Comparison of ENCODE assay signal across 9 mouse cellular contexts in the genomic region with DNA sequence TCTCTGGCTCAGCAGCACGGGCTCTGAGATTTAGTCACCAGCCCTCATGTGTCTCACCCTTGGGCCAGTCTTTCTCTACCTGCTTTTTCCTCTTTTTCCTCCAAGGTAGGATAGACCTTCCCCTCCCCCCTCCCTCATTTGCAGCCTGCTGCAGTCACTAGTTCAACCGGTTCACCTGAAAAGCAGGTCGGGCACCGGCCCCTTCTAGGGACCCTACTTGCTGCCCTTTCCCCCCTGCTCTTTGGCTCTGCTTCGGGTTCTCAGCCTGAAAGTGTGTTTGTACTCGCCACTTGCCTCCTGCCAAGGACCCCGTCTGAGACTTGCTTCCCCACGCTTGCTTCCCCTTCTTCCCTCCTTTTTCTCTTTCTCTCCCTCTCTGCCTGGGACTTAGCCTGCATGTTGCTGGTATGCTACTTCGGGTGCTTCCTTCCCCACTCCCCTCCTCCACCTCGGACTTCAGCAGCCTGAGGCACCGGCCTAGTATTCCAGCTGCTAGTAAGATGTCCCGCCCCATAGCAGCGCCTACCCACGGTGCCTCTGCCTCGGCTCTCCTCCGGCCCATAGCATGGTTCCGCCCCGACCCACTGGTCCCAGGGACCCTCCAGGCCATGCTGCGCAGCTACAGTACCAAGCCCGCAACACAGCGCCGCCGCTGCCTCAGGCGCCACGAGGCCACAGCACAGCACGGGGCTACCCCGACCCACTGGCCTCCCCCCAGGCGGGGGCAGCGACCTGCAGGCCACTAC. TPM values are rescaled to one million over a fixed set of nuclear protein-coding genes. Genes with fewer than 3 reads are reported as not detected.
A peak's percentile ranks its signal among the peaks of the same experiment; 100 is the strongest.
DNase-seq lines count a peak whose midpoint lies in the region; ATAC-seq lines count a peak whose summit lies in the region.
"Had no signal": no experiment of that assay in that cellular context is flagged by ENCODE, and none has a peak within 500 bp of the region (broad histone marks: within the 10 kb centered on the region; RNA-seq: fewer than 3 reads in every experiment).

No protein-coding gene starts in this region.

- no peak for DNase-seq in frontal cortex, postnatal 14 days (ENCODE audit: low spot score in 2 of 2)
- DNase-seq in adrenal gland, postnatal 14 days = peak; percentile 11
- peak; percentile 23 for DNase-seq in forebrain, embryonic 14.5 days (ENCODE audit: low spot score)
- peak; percentile 9 for DNase-seq in liver, embryonic 13.5 days

- peak; percentile 93 for ATAC-seq in frontal cortex, adult (ENCODE audit: low TSS enrichment)
- peak; percentile 83 for ATAC-seq in forebrain, embryonic 14.5 days
- peak; percentile 91 for ATAC-seq in hindbrain, embryonic 16.5 days
- ATAC-seq in liver, embryonic 13.5 days (ENCODE audit: low read depth) = peak; percentile 53; the same call in 1 of the 2 replicates
- ATAC-seq in neural tube, embryonic 13.5 days (ENCODE audit: low read depth) = peak; percentile 78
- no peak for ATAC-seq in inflammation-experienced regulatory T-cells, adult 6 months

- H3K36me3 ChIP-seq in forebrain, embryonic 14.5 days (ENCODE audit: control insufficient read depth, insufficient read depth, low read length) = no peaks in the 10 kb centered on the region
- H3K36me3 ChIP-seq in hindbrain, embryonic 16.5 days (ENCODE audit: control insufficient read depth, insufficient read depth, low read length) = no peaks in the 10 kb centered on the region
- no peaks in the 10 kb centered on the region for H3K36me3 ChIP-seq in liver, embryonic 13.5 days
- H3K36me3 ChIP-seq in neural tube, embryonic 13.5 days = no peaks in the 10 kb centered on the region
- H3K36me3 ChIP-seq: G1E had no signal

- peak overlapping the region; percentile 27 for H3K4me3 ChIP-seq in forebrain, embryonic 14.5 days (ENCODE audit: low read depth, low read length)
- H3K4me3 ChIP-seq in hindbrain, embryonic 16.5 days (ENCODE audit: low read length) = peak overlapping the region; percentile 43
- peak overlapping the region; percentile 40 for H3K4me3 ChIP-seq in liver, embryonic 13.5 days (replicated peaks)
- peak overlapping the region; percentile 38 for H3K4me3 ChIP-seq in neural tube, embryonic 13.5 days

- no peaks in the 10 kb centered on the region for H3K4me1 ChIP-seq in forebrain, embryonic 14.5 days (ENCODE audit: control insufficient read depth, insufficient read depth, low read length)
- no peaks in the 10 kb centered on the region for H3K4me1 ChIP-seq in hindbrain, embryonic 16.5 days (ENCODE audit: control insufficient read depth, insufficient read depth, low read depth, low read length)
- H3K4me1 ChIP-seq in liver, embryonic 13.5 days (replicated peaks) = peaks cover 11% of the 10 kb centered on the region; the same call in 1 of the 2 replicates
- no peaks in the 10 kb centered on the region for H3K4me1 ChIP-seq in neural tube, embryonic 13.5 days (replicated peaks)

- no peak overlapping the region for H3K27ac ChIP-seq in forebrain, embryonic 14.5 days (ENCODE audit: low read depth, low read length)
- no peak overlapping the region for H3K27ac ChIP-seq in hindbrain, embryonic 16.5 days (ENCODE audit: low read depth, low read length)
- no peak overlapping the region for H3K27ac ChIP-seq in liver, embryonic 13.5 days
- H3K27ac ChIP-seq in neural tube, embryonic 13.5 days (replicated peaks) = no peak overlapping the region

- peak overlapping the region; percentile 52 for H3K4me2 ChIP-seq in forebrain, embryonic 14.5 days (ENCODE audit: low read length)
- peak overlapping the region; percentile 66 for H3K4me2 ChIP-seq in hindbrain, embryonic 16.5 days (ENCODE audit: low read length)
- H3K4me2 ChIP-seq in liver, embryonic 13.5 days = peak overlapping the region; percentile 62
- peak overlapping the region; percentile 60 for H3K4me2 ChIP-seq in neural tube, embryonic 13.5 days

- 26% methylated on average over 29 of the region's 29 CpGs for WGBS in forebrain, embryonic 14.5 days
- 17% methylated on average over 29 of the region's 29 CpGs for WGBS in hindbrain, embryonic 16.5 days
- 18% methylated on average over 29 of the region's 29 CpGs for WGBS in liver, embryonic 13.5 days (ENCODE audit: insufficient replicate concordance)
- 15% methylated on average over 29 of the region's 29 CpGs for WGBS in neural tube, embryonic 13.5 days

- peak overlapping the region; percentile 52 for H3K9ac ChIP-seq in forebrain, embryonic 14.5 days (ENCODE audit: low read length)
- peak overlapping the region; percentile 65 for H3K9ac ChIP-seq in hindbrain, embryonic 16.5 days (ENCODE audit: low read depth, low read length)
- H3K9ac ChIP-seq in liver, embryonic 13.5 days = peak overlapping the region; percentile 47
- peak overlapping the region; percentile 56; the same call in 1 of the 2 replicates for H3K9ac ChIP-seq in neural tube, embryonic 13.5 days

- H3K9me3 ChIP-seq in forebrain, embryonic 14.5 days (replicated peaks; ENCODE audit: control insufficient read depth, low read length) = no peaks in the 10 kb centered on the region
- H3K9me3 ChIP-seq in hindbrain, embryonic 16.5 days (ENCODE audit: control insufficient read depth, low read length) = no peaks in the 10 kb centered on the region
- H3K9me3 ChIP-seq in liver, embryonic 13.5 days (replicated peaks) = no peaks in the 10 kb centered on the region
- H3K9me3 ChIP-seq in neural tube, embryonic 13.5 days = no peaks in the 10 kb centered on the region
- H3K9me3 ChIP-seq: G1E had no signal

- H3K27me3 ChIP-seq in forebrain, embryonic 14.5 days (replicated peaks; ENCODE audit: control insufficient read depth, insufficient read depth, low read length) = no peaks in the 10 kb centered on the region
- H3K27me3 ChIP-seq in hindbrain, embryonic 16.5 days (replicated peaks; ENCODE audit: control insufficient read depth, insufficient read depth, low read length) = no peaks in the 10 kb centered on the region; the same call in none of the 2 replicates
- H3K27me3 ChIP-seq in liver, embryonic 13.5 days = peaks cover 15% of the 10 kb centered on the region; the same call in 1 of the 2 replicates
- H3K27me3 ChIP-seq in neural tube, embryonic 13.5 days = peaks cover 17% of the 10 kb centered on the region; the same call in 1 of the 2 replicates

RNA-seq across cellular contexts. Expression of a gene that starts 36.2 kb away (rescaled TPM):
- 2.4 and 2.7 TPM in 2 replicates for total RNA-seq in adrenal gland, postnatal 14 days (2021)
- 5.0 and 6.3 TPM in 2 replicates for polyA plus RNA-seq in forebrain, embryonic 14.5 days (2014; fragmentation: Nextera tagmentation; extraction: Ambion mirVana)
- polyA plus RNA-seq in hindbrain, embryonic 16.5 days (2015; fragmentation: Nextera tagmentation; extraction: Ambion mirVana) = 2.8 and 3.3 TPM in 2 replicates
- 1.1 and 1.4 TPM in 2 replicates for polyA plus RNA-seq in liver, embryonic 13.5 days (2015; fragmentation: Nextera tagmentation; extraction: Ambion mirVana)
- 3.2 and 4.8 TPM in 2 replicates for polyA plus RNA-seq in neural tube, embryonic 13.5 days (2015; fragmentation: Nextera tagmentation; extraction: Ambion mirVana)
- polyA plus RNA-seq in inflammation-experienced regulatory T-cells, adult 6 months (2017; shearing (Covaris generic)) = under 1 TPM; 0.44 to 0.73 (median 0.61) TPM

Comparison
In these comparisons a context has a peak if more than half of its experiments do, and no peak if none do; other contexts are left out.
1. DNase-seq: peak in adrenal gland, postnatal 14 days (single experiment), forebrain, embryonic 14.5 days (single experiment) and liver, embryonic 13.5 days (single experiment); none in frontal cortex, postnatal 14 days (0 of 2).
2. Peak in every context shown above with its lines, with median percentiles within 50 percentile points of each other: H3K4me2 ChIP-seq, H3K4me3 ChIP-seq and H3K9ac ChIP-seq.